Mouse (Mus musculus) midbrain, postnatal 0 days (tissue): ENCODE data around the gene Dok1. TPM values are rescaled to one million over a fixed set of nuclear protein-coding genes. Genes with fewer than 3 reads are reported as not detected.
A peak's percentile ranks its signal among the peaks of the same experiment; 100 is the strongest.

Source experiments
- ATAC-seq: fragments of 200-750 bp; cut with Nextera tagmentation; 2 replicates; pipeline ENCODE4 v1.8.0; 2017; ENCODE audit warnings: moderate number of reproducible peaks, mild to moderate bottlenecking, moderate TSS enrichment, moderate library complexity; ENCODE audit not compliant: low FRiP score
- DNase-seq: peaks from one replicate; pipeline ENCODE4 v3.0.0-alpha.2; 2015; ENCODE audit warnings: low spot score
- H3K27ac ChIP-seq: fragments of 300-500 bp; sonication (generic); 2 replicates; pipeline ENCODE4 v1.5.1; 2014; ENCODE audit warnings: low read depth, mild to moderate bottlenecking, low read length, mixed read lengths
- H3K27me3 ChIP-seq: fragments of 300-500 bp; sonication (generic); 2 replicates; pipeline ENCODE4 v1.6.1; 2014; ENCODE audit warnings: low read length, control low read depth, mixed read lengths; ENCODE audit not compliant: insufficient read depth
- H3K36me3 ChIP-seq: fragments of 300-500 bp; sonication (generic); 2 replicates; pipeline ENCODE4 v1.6.1; 2014; ENCODE audit warnings: low read length, control low read depth, mixed read lengths; ENCODE audit not compliant: insufficient read depth
- H3K4me1 ChIP-seq: fragments of 300-500 bp; sonication (generic); 2 replicates; pipeline ENCODE4 v1.6.1; 2014; ENCODE audit warnings: mild to moderate bottlenecking, control low read depth, antibody characterized with exemption, low read length, mixed read lengths; ENCODE audit not compliant: insufficient read depth
- H3K4me2 ChIP-seq: fragments of 300-500 bp; sonication (generic); 2 replicates; pipeline ENCODE4 v1.6.1; 2014; ENCODE audit warnings: low read depth, mild to moderate bottlenecking, low read length, mixed read lengths; ENCODE audit not compliant: poor library complexity, severe bottlenecking
- H3K4me3 ChIP-seq: fragments of 300-500 bp; sonication (generic); 2 replicates; pipeline ENCODE4 v1.5.1; 2014; ENCODE audit warnings: low read depth, mild to moderate bottlenecking, low read length, moderate library complexity
- H3K9ac ChIP-seq: fragments of 300-500 bp; sonication (generic); replicated peaks from 2 replicates; pipeline ENCODE4 v1.6.1; 2014; ENCODE audit warnings: mild to moderate bottlenecking, low read length, moderate library complexity, mixed read lengths; ENCODE audit not compliant: poor library complexity, severe bottlenecking
- H3K9me3 ChIP-seq: fragments of 300-500 bp; sonication (generic); 2 replicates; pipeline ENCODE4 v1.6.1; 2016; ENCODE audit warnings: low read length, control low read depth
- CTCF ChIP-seq: IDR thresholded peaks from 2 replicates; pipeline ENCODE4 v1.5.1; 2016; ENCODE audit warnings: antibody characterized with exemption, mild to moderate bottlenecking
- WGBS: fragments of 180-500 bp; shearing (Covaris S2); extraction: QIAGEN DNeasy Blood & Tissue Kit; methylation state at CpG from one replicate; pipeline ENCODE4 v1.1.7; 2014; 5-methylcytosine and 5-hydroxymethylcytosine counted together
- polyA plus RNA-seq: library from polyadenylated mRNA; unstranded; fragments of >200 nt; fragmentation: Nextera tagmentation; extraction: Ambion mirVana; gene quantifications from 2 replicates; pipeline ENCODE4 v1.2.1, GENCODE M21; 2015
- total RNA-seq: library from RNA; depleted of rRNA; stranded (reverse); fragments of >200 nt; gene quantifications from 2 replicates; pipeline ENCODE4 v1.2.3, GENCODE M21; 2014

Dok1 gene
- total and polyA plus RNA-seq, 2 experiments from 2014 or later, result 1.1 to 3.9 TPM

GRCm38 (mm10) chr6:83054074-83054851, 21.0 kb upstream of the Dok1 start, which contains the start of gene Aup1:
Gene Aup1 (plus strand): TSS chr6:83054521.
- H3K9me3 ChIP-seq, result no peaks in the 10 kb centered on the region
- H3K4me3 ChIP-seq, result peak within 1 kb of the TSS; percentile 84
- H3K27ac ChIP-seq, result peak within 1 kb of the TSS; percentile 89
- DNase-seq, result peak; percentile 99
- no peak for TF ChIP-seq CTCF
- ATAC-seq, result peak; percentile 96
- no peaks in the 10 kb centered on the region for H3K27me3 ChIP-seq
- H3K4me2 ChIP-seq, result peak within 1 kb of the TSS; percentile 90
- WGBS, result 0% methylated on average over 59 of the region's 64 CpGs
- peaks cover 13% of the 10 kb centered on the region for H3K36me3 ChIP-seq
- H3K4me1 ChIP-seq, result peaks cover 10% of the 10 kb centered on the region
- peak within 1 kb of the TSS; percentile 79 for H3K9ac ChIP-seq

GRCm38 (mm10) chr6:83053136-83053960, 20.1 kb upstream of the Dok1 start:
- peak; percentile 39 for DNase-seq
- H3K4me2 ChIP-seq, result peak overlapping the region; percentile 90

GRCm38 (mm10) chr6:83049367-83049766, 16.1 kb upstream of the Dok1 start:
- Histone ChIP-seq H3K9me3 (no peaks in the 10 kb centered on the region), H3K27ac (no peak overlapping the region), H3K9ac (no peak overlapping the region), H3K4me2 (no peak overlapping the region), H3K4me3 (no peak overlapping the region), H3K36me3 (0 out of 2 replicates have a peak, but pooled peaks cover 5% of the 10 kb centered on the region), H3K27me3 (no peaks in the 10 kb centered on the region), H3K4me1 (no peaks in the 10 kb centered on the region)
- ATAC-seq, result no peak
- TF ChIP-seq CTCF, result no peak
- WGBS, result 70% methylated on average over 10 of the region's 10 CpGs
- DNase-seq, result no peak

More at GRCm38 (mm10) chr6:83053136-83053960, 20.1 kb upstream of the Dok1 start:
- no peaks in the 10 kb centered on the region for H3K27me3 ChIP-seq
- peaks cover 13% of the 10 kb centered on the region for H3K36me3 ChIP-seq
- H3K4me1 ChIP-seq, result peaks cover 10% of the 10 kb centered on the region
- H3K27ac ChIP-seq, result peak overlapping the region; percentile 89
- peak overlapping the region; percentile 84 for H3K4me3 ChIP-seq
- H3K9me3 ChIP-seq, result no peaks in the 10 kb centered on the region
- no peak for TF ChIP-seq CTCF
- peak overlapping the region; percentile 79 for H3K9ac ChIP-seq
- WGBS, result under 1% methylated on average over 26 of the region's 26 CpGs
- ATAC-seq, result peak; percentile 18; the same call in 1 of the 2 replicates

- no peak for DNase-seq
- H3K27me3 ChIP-seq, result no peaks in the 10 kb centered on the region
- no peak overlapping the region for H3K9ac ChIP-seq
- ATAC-seq, result no peak
- no peaks in the 10 kb centered on the region for H3K4me1 ChIP-seq
- H3K9me3 ChIP-seq, result no peaks in the 10 kb centered on the region
- WGBS, result 79% methylated on average over 9 of the region's 9 CpGs
- no peak overlapping the region for H3K27ac ChIP-seq
- H3K4me2 ChIP-seq, result no peak overlapping the region
- TF ChIP-seq CTCF, result no peak
- no peak overlapping the region for H3K4me3 ChIP-seq
- no peaks in the 10 kb centered on the region for H3K36me3 ChIP-seq
These were observed 11.5 kb upstream of the Dok1 start for GRCm38 (mm10) chr6:83044742-83045141.

GRCm38 (mm10) chr6:83043993-83044392, 10.7 kb upstream of the Dok1 start:
- no peaks in the 10 kb centered on the region for H3K27me3 ChIP-seq

More at GRCm38 (mm10) chr6:83043993-83044392, 10.7 kb upstream of the Dok1 start:
- Histone ChIP-seq H3K4me3 (no peak overlapping the region), H3K27ac (no peak overlapping the region), H3K4me2 (no peak overlapping the region), H3K36me3 (no peaks in the 10 kb centered on the region), H3K9me3 (no peaks in the 10 kb centered on the region), H3K9ac (no peak overlapping the region), H3K4me1 (no peaks in the 10 kb centered on the region)
- WGBS, result 87% methylated on average over 5 of the region's 5 CpGs
- no peak for TF ChIP-seq CTCF
- ATAC-seq (no peak), DNase-seq (no peak)
